Mouse (Mus musculus) kidney, postnatal 36 days (tissue): ENCODE measurements at regions not wholly inside any gene's neighbourhood (a gene's known extent, or its start where the extent isn't known, plus 50 kb on each side); places are given as distances from the start of the nearest gene placed in this dataset.
A peak's percentile ranks its signal among the peaks of the same experiment; 100 is the strongest.

Source experiments
- DNase-seq, 2 experiments: peaks; one replicate each; pipeline ENCODE4 v3.0.0; 2021 to 2022; ENCODE audit warnings: mixed read lengths in 2 of 2

GRCm38 (mm10) chr11:27280791-27281190, 687.0 kb upstream of the Vrk2 start:
- DNase-seq, result peak; percentile 16 to 18

DNA sequence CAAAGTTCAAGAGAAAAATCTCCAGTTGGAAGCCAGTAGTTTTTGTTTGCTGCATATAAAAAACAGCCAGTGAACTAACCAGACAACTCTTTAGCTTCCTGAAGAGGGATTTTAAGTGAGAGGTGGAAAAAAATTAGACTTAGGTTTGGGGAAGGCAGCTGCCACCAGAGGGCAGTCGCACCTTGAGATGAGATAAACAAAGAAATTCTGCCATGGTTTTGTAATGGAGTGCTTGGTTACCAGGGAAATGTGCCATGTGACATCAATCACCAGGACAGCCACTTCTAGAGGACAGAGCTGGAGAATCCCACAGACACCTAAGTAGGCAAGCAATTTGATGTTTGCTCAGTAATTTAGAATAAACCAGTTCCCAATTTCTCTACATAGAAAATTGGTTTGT, 670.5 kb upstream of the Vrk2 start:
- DNase-seq, result peak; percentile 8 to 64

- DNase-seq, result no peak
Measured at GRCm38 (mm10) chr11:27258521-27258920, 664.7 kb upstream of the Vrk2 start.

- no peak for DNase-seq
Measured at GRCm38 (mm10) chr11:27235884-27236283, 642.1 kb upstream of the Vrk2 start.

DNA sequence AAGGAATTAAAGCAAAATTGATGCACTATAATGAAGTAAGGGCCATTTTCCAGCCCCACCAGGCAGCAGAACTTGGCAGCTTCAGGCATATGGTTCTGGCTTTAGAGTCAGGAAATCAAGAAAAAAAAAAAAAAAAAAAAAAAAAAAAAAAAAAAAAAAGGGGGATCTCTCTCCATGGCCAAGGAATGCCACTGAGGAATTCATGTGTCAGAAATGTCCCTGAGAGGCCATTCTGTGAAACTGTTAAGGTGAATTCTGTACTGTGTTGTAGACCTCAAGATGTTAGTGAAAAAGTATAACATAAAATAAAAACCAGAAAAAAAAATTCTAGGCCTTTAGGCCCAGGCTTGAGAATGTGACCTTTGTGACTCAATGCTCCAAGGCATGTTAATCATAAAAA, 632.7 kb upstream of the Vrk2 start:
- no peak for DNase-seq

- DNase-seq, result no peak
Measured at GRCm38 (mm10) chr11:27222436-27222835, 628.6 kb upstream of the Vrk2 start.

DNA sequence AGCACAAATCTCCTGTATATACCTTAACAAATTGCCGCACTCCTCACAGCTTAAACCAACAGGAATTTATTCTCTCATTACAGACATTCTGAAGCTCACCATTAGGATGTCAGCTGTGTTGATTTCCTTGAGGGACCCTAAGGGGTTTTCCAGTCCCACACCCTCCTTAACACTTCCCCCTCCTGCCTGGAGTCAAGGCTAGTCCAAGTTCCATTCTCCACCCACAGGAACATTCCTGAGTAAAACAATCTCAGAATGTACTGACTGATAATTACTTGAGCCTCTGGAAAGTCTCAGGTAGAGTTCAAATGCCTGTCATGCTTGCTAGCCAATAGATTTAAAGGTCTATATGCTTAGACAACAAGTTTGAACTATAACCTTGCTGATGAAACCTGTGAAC, 628.2 kb upstream of the Vrk2 start:
- DNase-seq, result no peak

DNA sequence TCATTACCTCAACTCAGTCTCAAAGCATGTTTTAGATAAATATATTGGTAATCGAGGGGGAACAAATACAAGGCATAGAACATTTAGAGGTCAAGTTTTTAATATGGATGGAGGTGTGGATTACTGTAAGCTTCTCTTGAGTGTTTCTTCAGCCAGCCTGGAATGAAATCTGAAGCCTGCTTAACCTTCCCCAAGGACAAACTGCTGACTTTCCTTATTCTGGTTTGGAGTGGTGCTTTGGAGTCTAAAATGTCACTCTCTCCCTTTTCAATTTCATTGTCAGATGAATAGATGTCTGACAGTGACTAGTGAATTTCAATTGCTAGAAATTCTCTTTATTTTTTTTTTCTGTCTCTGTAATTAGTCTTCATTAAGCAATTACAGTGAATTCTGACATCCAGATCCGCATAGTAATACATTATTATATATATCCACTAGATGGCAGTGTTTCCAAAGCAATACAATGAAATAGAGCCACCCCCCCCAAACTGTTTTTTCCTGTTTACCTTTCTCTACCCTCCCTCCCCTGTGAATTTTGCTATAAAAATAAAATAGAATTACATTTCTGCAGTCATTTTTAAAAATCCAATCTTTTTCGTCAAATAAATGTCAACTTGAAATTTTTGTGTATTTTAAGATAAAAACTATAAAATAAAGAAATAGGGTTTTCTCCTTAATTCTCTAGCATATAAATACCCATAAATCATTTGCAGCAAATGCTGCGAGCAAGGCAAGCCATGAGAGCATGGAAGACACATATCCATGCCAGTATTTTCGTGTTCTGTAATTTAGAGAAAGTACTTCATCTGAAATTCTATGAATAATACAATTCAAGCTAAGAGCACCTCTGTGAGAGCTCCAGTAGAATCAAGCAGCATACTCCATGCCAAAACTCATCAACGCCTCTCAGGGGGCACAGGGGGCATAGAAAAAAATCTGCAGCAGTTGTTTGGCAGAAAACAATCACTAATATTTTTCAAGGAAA, 626.2 kb upstream of the Vrk2 start:
- DNase-seq, result no peak

DNA sequence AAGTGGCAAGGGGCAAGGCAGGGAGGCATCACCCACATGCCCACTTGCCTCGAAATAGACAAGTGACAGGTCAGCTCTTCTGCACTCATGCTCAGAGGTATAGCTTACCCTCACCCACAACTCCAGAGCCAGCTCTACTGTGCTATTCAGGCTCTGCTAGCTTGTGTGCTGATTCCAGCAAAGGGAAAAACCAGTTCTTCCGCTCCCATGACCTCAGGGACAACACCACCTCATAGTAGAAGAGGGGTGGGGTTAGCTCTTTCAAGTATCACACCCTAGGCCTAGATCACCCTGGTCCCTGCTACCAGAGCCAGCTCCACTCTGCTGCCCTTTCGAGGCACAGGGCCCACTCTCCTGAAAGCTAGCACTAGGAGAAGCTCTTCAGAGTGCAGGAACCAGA, 622.0 kb upstream of the Vrk2 start:
- no peak for DNase-seq

DNA sequence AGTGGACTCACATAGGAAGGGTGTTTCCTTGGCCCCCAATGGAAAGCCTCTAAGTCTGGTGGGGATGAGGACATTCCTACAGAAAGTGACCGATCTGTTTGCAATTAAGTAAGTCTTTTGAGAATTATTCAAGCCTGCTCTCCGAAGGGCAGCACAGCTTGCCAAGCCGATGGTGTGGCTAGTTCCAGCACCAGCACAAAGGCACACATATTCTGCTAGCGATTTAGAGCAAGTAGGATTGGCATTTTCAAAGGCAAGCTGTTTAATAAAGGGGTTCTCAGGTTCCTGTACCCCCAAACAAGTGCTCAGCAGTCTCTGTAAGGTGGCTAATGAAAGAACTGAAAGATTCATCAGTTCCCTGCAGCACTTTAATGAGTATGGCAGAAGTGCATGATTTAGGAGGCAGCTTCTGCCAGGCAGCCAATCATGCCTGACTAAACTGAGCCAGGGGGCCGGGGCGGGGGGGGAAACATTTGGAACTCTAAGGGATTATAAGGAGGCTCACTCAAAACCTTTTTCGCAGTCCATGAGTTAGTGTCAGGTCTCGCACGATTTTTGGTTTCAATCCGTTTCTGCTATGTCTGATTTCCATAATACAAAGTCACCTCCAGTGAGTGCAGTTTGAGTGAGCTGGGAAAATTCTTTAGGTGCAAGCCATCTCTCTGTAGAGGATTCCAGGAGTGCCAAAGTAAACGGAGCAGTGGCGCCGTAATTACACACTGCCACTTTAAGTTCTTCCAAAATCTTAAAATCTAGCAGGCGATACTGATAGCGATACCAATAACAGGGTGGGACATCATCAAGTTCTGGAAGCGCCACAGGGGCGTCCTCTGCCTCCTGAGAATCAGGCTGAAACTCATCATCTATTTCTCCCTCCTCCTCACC, 609.8 kb upstream of the Vrk2 start:
- DNase-seq, result no peak

DNA sequence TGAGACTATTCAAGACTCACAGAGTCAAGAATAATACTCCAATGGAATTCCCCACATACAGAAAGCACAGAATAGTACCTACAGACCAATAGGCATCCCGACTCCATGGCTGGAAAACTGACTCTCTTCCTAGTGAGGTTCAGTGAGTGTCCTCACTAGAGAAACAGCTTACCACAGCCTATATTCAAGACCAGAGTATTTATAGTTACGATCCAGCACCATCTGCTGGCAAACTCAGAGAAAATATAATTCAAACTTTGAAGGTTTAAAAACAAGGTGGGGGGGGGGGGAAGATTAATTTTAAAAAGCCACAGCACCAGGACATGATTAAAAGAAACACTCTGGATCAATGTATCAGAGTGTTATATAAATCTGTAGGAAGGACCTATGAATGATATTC, 590.2 kb upstream of the Vrk2 start:
- DNase-seq, result no peak

GRCm38 (mm10) chr11:27183422-27183821, 589.6 kb upstream of the Vrk2 start:
- DNase-seq, result no peak

GRCm38 (mm10) chr11:27160411-27160810, 566.6 kb upstream of the Vrk2 start:
- DNase-seq, result no peak
